Mouse (Mus musculus) adrenal gland, postnatal 10 days (tissue): ENCODE data around the gene Pla2g16. TPM values are rescaled to one million over a fixed set of nuclear protein-coding genes. Genes with fewer than 3 reads are reported as not detected.
A peak's percentile ranks its signal among the peaks of the same experiment; 100 is the strongest.

Source experiments
- DNase-seq: peaks from one replicate; pipeline ENCODE4 v3.0.0; 2021; ENCODE audit warnings: mixed read lengths
- total RNA-seq, 2 experiments: library from RNA; stranded (reverse); gene quantifications; 2 replicates each; pipeline ENCODE4 v1.2.3; 2021

Pla2g16 gene
- total RNA-seq, 2 experiments from 2014 or later = 83.3 to 97.3 TPM

DNA sequence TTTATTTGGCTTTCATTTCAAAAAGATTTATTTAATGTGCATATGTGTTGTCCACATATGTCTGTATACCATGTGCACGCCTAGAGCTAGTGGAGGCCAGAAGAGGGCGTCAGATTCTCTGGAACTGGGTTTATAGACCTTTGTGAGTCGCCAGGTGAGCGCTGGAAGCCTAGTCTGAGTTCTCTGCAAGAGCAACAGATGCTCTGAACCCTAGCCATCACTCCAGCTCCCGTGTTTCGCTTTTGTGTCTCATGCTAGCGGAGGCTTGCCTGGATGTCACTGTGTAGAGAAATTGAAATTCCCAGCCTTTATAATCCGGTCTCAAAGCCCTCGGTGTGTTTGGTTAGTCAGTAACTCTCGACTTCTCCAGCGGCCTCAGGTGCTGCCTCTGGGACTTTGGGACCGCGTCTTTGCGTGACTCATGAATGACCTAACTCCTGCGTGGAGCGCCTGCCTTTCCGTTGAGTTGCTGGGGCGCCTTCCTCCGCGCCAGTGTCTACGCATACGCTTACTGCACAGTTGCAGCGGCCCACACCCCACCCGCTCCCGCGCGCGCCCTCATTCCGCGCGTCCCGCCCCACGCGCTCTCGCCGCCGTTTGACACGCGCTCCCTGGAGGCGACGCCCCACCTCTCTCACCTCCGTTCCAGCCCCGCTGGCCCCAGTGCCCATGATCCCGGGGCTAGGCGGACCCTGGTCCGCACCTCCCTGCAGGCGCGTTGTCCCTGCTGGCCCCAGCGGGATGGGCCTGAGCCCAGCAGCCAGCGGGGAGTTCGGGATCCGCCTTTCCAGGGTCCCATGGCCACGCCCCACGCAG, 54.9 kb downstream of the Pla2g16 start, which contains the start of gene Hrasls5:
Gene Hrasls5, plus strand, starts transcription at position 600 of the 816 bp plus-strand sequence.
- peak; percentile 55 for DNase-seq

DNA sequence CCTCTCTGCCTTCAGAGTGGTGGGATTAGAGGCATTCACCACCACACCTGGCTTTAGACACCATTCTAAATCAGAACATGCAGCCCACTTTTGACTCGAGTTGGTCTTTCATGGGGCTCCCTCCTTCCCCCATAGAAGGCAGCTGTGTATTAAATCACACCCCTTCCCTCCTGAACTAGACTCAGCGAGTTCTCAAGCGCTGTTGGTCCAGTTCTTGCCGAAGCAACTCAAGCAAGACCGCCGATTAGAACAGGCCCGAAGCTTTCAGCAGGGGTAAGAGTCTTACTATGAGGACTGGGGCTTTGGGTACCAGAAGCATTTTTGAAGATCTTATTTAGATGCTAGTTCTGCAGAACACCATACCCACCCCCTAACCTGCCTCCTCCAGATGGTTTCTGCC, 55.9 kb downstream of the Pla2g16 start:
- DNase-seq = no peak

DNA sequence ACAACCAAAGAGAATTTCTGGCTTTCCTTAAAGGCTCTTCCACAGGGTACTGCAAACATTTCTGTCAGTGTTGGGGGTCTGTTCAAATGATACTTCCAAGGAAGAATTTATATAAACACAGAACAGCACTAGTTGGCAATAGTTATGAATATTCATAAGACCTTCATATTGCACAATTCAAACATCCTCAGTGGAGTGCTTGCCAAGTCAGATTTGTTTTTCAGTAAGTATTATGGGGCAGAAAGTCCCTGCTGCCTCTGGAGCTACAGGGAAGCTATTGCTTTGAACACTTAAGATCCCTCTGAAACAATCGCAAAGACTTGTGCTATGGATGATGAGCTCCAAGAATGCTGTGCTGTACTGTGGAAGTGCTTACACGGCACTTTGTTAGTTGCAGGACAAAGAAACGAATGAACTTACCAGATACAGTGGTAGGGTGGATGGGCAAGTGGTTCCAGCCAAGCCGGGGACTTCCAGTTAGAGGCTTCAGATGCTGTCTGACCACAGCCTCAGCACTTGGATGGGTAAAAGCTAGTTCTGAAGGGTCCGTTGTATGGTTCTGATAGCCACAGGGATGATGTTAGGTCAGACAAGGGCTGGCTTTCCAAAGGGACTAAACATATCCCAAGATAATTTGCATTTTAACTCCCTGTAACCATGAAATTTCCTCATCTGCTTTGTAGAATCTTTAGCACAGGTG, 59.1 kb downstream of the Pla2g16 start:
- no peak for DNase-seq

DNA sequence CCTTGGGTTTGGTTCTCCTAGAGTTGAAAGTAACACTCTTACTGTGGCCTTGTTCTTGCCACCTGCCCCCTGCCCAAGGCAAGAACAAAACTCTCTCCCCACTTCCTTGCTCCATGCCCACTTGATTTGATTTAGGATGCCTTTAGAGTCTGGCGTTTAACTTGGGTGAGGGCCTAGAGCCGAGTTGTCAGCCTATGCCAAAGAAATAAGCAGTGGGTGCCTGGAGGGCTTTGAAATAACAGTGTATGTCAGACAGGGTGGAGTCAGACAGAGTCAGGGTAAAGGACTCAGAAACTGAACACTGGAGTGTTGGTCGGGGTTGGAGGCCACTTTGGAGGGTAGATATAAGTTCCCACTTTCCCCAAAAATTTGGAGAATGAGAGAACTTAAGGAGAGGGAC, 59.8 kb downstream of the Pla2g16 start:
- no peak for DNase-seq

DNA sequence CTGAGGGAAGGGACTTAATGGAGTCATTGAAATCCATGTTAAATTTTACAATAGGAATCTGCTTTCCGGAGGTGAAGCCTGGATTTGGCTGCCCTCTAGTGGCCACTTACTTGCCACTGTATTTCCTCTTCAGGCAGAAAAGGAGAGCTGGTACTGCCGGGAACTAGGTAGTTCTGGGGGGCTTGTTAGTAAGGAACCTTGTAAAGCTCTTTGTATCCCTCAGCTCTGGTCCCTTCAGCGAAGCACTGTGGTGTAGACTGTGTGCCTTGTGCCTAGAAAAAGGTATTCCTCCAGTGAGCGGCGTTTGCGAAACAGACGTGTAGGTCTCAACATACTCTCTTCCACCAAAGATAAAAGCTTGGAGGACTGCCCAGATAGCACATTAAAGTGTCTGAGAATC, 60.4 kb downstream of the Pla2g16 start:
- DNase-seq = peak; percentile 75

DNA sequence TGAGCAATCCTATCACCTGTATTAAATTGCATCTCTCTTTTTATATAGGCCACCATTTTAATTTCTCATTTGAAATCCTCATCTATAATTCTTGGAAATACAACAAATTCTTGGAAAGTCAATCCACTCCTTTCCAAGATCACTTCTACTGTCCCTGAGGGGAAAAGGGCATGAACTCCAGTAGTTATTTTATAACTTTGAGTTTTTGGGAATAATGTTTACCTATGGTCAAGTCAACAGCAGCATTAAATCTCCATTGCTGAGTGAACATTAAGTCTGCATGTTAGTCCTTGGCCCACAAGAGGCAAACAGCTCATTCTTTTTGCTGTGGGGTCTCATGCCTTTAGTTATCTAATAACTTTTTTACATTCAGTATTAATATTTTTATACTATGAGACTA, 75.8 kb downstream of the Pla2g16 start:
- no peak for DNase-seq

DNA sequence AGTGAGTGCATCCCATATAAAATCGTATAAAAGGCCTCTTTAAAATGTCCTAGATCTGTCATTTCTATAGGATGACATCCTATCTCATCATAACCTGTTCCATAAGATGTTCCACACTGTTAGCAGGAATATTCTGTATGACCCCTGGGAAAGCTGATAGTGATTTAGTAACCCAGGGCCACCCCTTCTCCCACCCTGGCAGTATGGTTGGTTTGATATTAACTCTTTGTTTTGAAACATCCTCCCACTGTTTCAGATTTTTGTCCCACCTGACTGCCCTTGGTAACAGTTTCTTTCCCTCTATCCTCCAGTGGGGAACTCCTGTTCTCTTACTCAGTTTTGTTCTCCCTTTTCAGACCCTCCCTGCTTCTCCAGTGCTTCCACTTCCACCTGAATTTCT, 76.5 kb downstream of the Pla2g16 start:
- no peak for DNase-seq

Other genes with a start within 250 kb of the Pla2g16 start
- 10 to 100 TPM; 61.8 to 73.3 TPM for gene Mark2, start 215.6 kb upstream of the Pla2g16 start, total RNA-seq
- 10 to 100 TPM; 23.2 to 23.8 TPM for gene Spindoc, start 174.5 kb upstream of the Pla2g16 start, total RNA-seq
- 10 to 100 TPM; 29.6 to 37.6 TPM for gene 2700081O15Rik, start 139.8 kb upstream of the Pla2g16 start, total RNA-seq
- 100 to 1,000 TPM; 128 to 139 TPM for gene Rtn3, start 74.2 kb upstream of the Pla2g16 start, total RNA-seq
- gene Atl3, start 63.4 kb upstream of the Pla2g16 start, total RNA-seq = 100 to 1,000 TPM in 1 of 2 experiments, 10 to 100 TPM in 1; 92.3 to 110 TPM
- 10 to 100 TPM; 20.3 to 29.6 TPM for gene Lgals12, start 49.7 kb downstream of the Pla2g16 start, total RNA-seq
- under 1 TPM in 1 of 2 experiments, not detected in 1; 0.39 TPM for gene Hrasls5, start 55.1 kb downstream of the Pla2g16 start, total RNA-seq
- gene Slc22a19, start 153.9 kb downstream of the Pla2g16 start, total RNA-seq = not detected
- gene Slc22a26, start 245.2 kb downstream of the Pla2g16 start, total RNA-seq = under 1 TPM; 0.42 to 0.51 TPM